Mouse (Mus musculus): ENCODE data around the gene Zfp786.
"Not testable (repeated sequence)": the region's sequence is repeated elsewhere in the genome, so short reads cannot be mapped to it uniquely, and the experiment has no call there.

The Zfp786 gene

DNA sequence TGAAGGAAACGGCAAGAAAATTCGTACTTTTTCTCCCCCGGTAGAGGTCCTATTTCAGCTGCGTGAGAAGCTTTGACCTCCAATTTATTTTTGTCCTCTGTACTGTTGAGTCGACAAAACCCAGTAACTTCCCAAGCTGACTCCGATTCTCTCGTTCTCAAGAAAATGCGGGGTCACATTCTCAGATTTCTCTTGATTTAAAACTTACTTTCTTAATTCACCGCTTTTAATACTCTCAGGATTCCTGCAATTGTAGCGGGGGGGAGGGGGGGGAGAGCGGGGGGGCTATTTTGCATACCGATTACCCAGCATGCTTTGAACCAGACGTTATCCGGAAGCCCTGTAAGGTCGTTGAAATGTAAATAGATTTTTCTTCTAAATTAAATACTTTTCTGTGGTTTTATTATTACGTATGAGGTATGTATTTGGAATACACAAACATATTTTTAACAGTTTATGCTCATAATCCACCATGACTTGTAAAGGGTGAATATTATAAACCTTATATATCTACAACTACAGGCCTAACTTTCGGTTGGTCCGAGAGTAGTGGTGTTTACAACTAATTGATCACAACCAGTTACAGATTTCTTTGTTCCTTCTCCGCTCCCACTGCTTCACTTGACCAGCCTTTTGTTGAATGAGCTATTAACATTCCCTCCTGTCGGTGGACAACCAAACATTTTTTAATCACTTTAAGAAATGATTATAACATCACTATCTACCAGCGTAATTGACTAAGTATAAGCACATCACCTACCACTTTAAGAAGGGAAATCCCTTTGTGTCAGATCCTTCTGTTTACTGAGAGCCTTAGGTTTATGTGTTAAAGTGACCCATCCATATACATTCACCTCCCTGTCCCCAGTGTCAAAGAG lies 49.3 kb downstream of the Zfp786 start:
- DNase-seq (ENCODE audit: inconsistent ontology term), result peak; percentile 89

DNA sequence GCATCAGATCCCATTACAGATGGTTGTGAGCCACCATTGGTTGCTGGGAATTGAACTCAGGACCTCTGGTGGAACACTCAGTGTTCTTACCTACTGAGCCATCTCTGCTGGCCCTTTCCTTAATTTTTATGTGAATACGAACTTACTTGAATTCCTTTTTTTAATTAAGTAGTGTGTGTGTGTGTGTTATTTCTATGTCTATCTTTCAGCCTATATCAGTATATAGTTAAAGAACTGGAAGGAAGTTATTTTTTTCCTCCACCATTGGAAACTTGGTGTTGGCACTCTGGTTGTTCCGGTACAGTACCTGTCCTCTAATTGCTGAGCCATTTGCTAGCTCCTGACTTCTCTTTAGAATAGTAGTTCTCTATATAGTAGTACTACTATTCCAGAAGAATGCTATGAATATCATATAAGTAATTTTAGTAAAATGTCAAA lies 50.1 kb downstream of the Zfp786 start:
- no peak for DNase-seq (ENCODE audit: inconsistent ontology term)

DNA sequence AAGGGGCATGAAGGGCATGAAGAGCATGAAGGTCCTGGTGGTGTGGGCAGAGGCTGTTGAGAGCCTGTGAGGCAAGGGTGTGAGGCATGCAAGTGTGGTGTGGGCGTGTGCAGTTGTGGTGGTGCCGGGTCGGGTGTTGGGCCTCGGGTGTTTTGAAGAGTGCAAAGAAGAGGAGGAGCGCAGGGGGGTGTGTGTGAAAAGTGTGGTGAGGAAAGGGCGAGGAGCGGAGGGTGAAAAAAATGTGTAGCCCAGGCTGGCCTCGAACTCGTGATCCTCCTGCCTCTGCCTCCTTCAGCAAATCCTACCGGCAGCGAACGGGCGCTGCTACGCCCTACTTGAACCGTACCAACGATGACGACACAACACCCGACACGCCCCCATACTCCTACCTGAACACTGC lies 58.9 kb downstream of the Zfp786 start:
- not testable (repeated sequence) for DNase-seq (ENCODE audit: inconsistent ontology term)

GRCm38 (mm10) chr6:47771113-47771512 lies 59.6 kb downstream of the Zfp786 start:
- DNase-seq (ENCODE audit: inconsistent ontology term), result not testable (repeated sequence)

- DNase-seq (ENCODE audit: inconsistent ontology term), result not testable (repeated sequence)
These were observed 60.8 kb downstream of the Zfp786 start for GRCm38 (mm10) chr6:47769861-47770260.
